Mouse (Mus musculus): ENCODE data around the gene Smco3.

DNA sequence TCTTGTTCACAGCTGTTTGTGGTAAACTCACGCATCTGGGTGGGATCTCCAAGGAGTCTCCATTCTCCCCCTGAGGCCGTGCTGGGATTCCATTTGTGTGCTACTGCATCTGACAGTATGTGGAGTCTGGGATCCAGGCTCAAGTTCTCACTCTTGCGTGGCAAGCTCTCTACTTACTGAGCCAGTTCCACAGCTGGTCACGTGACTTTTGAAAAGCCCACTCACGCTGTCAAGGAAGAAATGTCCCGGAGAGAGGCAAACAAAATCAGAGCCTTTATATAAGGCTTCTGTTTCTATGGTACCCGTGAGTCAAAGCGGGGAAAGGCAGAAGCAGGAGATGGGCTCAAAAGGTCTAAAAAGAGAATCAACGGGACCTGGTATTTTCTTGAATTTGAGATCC is 52.5 kb downstream of the Smco3 start:
- TF ChIP-seq POLR2A (IDR thresholded peaks at IDR 0.05; ENCODE audit: low read depth, low read length) (no peak), CTCF (IDR thresholded peaks at IDR 0.05; ENCODE audit: extremely low read depth, insufficient read length, insufficient replicate concordance, low read depth, low read length) (no peak)

Data from small intestine, adult 2 months (tissue).